Mouse (Mus musculus) forebrain, postnatal 0 days (tissue): ENCODE data around the gene Minpp1. TPM values are rescaled to one million over a fixed set of nuclear protein-coding genes. Genes with fewer than 3 reads are reported as not detected.

Experiments
- ATAC-seq: fragments of 200-750 bp; cut with Nextera tagmentation; 2 replicates; pipeline ENCODE4 v1.8.0; 2017; ENCODE audit warnings: mild to moderate bottlenecking, moderate library complexity
- DNase-seq: peaks from one replicate; pipeline ENCODE4 v3.0.0-alpha.2; 2015
- H3K27ac ChIP-seq: fragments of 300-500 bp; sonication (generic); 2 replicates; pipeline ENCODE4 v1.5.1; 2014; ENCODE audit warnings: low read depth, mild to moderate bottlenecking, antibody characterized with exemption, low read length, moderate library complexity, mixed read lengths
- H3K27me3 ChIP-seq: fragments of 300-500 bp; sonication (generic); 2 replicates; pipeline ENCODE4 v1.6.1; 2014; ENCODE audit warnings: mild to moderate bottlenecking, low read length, mixed read lengths; ENCODE audit not compliant: insufficient read depth
- H3K36me3 ChIP-seq: fragments of 300-500 bp; sonication (generic); 2 replicates; pipeline ENCODE4 v1.6.1; 2014; ENCODE audit warnings: mild to moderate bottlenecking, moderate library complexity; ENCODE audit not compliant: insufficient read depth
- H3K4me1 ChIP-seq: fragments of 300-500 bp; sonication (generic); 2 replicates; pipeline ENCODE4 v1.6.1; 2014; ENCODE audit warnings: antibody characterized with exemption; ENCODE audit not compliant: insufficient read depth
- H3K4me2 ChIP-seq: fragments of 300-500 bp; sonication (generic); 2 replicates; pipeline ENCODE4 v1.6.1; 2014; ENCODE audit warnings: low read depth, mild to moderate bottlenecking, moderate library complexity
- H3K4me3 ChIP-seq: fragments of 300-500 bp; sonication (generic); 2 replicates; pipeline ENCODE4 v1.5.1; 2014; ENCODE audit warnings: low read depth, low read length, mixed read lengths
- H3K9ac ChIP-seq: fragments of 300-500 bp; sonication (generic); 2 replicates; pipeline ENCODE4 v1.6.1; 2014; ENCODE audit warnings: mild to moderate bottlenecking
- H3K9me3 ChIP-seq: fragments of 300-500 bp; sonication (generic); 2 replicates; pipeline ENCODE4 v1.6.1; 2016; ENCODE audit warnings: low read length
- CTCF ChIP-seq: sonication (generic); IDR thresholded peaks from 2 replicates; pipeline ENCODE4 v1.5.1; 2016; ENCODE audit warnings: antibody characterized with exemption, control low read depth, low read depth
- WGBS: fragments of 180-500 bp; shearing (Covaris S2); extraction: QIAGEN DNeasy Blood & Tissue Kit; methylation state at CpG from one replicate; pipeline ENCODE4 v1.1.7; 2014; 5-methylcytosine and 5-hydroxymethylcytosine counted together
- polyA plus RNA-seq: library from polyadenylated mRNA; unstranded; fragments of >200 nt; fragmentation: Nextera tagmentation; extraction: Ambion mirVana; gene quantifications from 2 replicates; pipeline ENCODE4 v1.2.1, GENCODE M21; 2015
- total RNA-seq: library from RNA; depleted of rRNA; stranded (reverse); fragments of >200 nt; gene quantifications from 2 replicates; pipeline ENCODE4 v1.2.3, GENCODE M21; 2014

Minpp1 gene
- total and polyA plus RNA-seq, 2 experiments from 2014 or later = 58.6 to 84.8 TPM

DNA sequence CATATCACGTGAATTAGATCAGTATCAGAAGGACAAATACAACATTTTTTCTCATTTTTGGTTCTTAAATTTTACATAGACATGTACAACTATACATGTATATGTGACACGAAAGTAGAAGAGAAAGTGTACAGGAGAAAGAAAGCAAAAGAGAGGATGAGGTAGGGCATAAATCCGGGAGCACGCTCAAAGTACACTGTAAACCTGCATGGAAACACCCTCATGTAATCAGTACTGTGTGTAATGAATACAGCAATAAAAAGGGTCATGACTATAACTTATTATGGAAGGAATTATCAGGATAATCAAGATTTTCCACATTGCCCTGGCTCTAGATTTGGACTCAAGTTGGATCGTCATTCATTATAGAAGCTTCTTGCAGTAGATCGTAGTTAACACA is 22.5 kb upstream of the Minpp1 start:
- WGBS = 94% methylated on average over 6 of the region's 6 CpGs
- H3K27ac ChIP-seq = no peak overlapping the region
- no peaks in the 10 kb centered on the region for H3K36me3 ChIP-seq
- ATAC-seq (no peak), DNase-seq (no peak)
- TF ChIP-seq CTCF = no peak
- H3K27me3 ChIP-seq = no peaks in the 10 kb centered on the region
- H3K4me3 ChIP-seq = no peak overlapping the region
- H3K4me1 ChIP-seq = no peaks in the 10 kb centered on the region
- H3K9me3 ChIP-seq = peaks cover 4% of the 10 kb centered on the region; the same call in 1 of the 2 replicates
- H3K9ac ChIP-seq = no peak overlapping the region
- no peak overlapping the region for H3K4me2 ChIP-seq

DNA sequence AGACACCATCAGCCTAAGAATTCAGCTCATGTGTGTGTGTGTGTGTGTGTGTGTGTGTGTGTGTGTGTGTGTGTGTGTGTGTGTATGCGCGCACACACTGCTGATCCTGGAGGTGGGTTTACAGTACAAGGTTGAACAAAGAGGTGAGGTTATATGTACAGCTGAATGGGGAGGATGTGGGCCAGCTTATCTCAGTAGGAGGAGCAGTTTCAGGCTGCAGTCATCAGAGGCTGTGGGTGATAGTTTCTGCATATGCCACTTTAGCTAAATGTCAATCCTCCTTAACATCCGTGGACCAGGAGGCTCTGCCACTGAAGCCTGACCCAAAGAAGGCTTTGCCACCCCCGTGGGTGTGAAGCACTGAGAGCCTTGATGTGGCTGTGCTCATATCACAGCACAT is 20.3 kb upstream of the Minpp1 start:
- Histone ChIP-seq H3K4me2 (no peak overlapping the region), H3K4me1 (no peaks in the 10 kb centered on the region), H3K9ac (no peak overlapping the region), H3K36me3 (no peaks in the 10 kb centered on the region), H3K27me3 (no peaks in the 10 kb centered on the region), H3K27ac (no peak overlapping the region), H3K4me3 (no peak overlapping the region), H3K9me3 (no peaks in the 10 kb centered on the region)
- WGBS = 86% methylated on average over 4 of the region's 4 CpGs
- DNase-seq = no peak
- TF ChIP-seq CTCF = no peak
- no peak for ATAC-seq

GRCm38 (mm10) chr19:32466478-32466877 is 19.1 kb upstream of the Minpp1 start, which contains the start of gene Rpl9-ps6:
Rpl9-ps6 (minus strand) TSS chr19:32466578.
- no peak within 1 kb of the TSS for H3K9ac ChIP-seq
- H3K9me3 ChIP-seq = no peaks in the 10 kb centered on the region
- H3K4me1 ChIP-seq = no peaks in the 10 kb centered on the region
- no peaks in the 10 kb centered on the region for H3K36me3 ChIP-seq
- DNase-seq = no peak
- TF ChIP-seq CTCF = no peak
- 77% methylated on average over 5 of the region's 6 CpGs for WGBS
- no peak within 1 kb of the TSS for H3K4me3 ChIP-seq
- no peak within 1 kb of the TSS for H3K4me2 ChIP-seq
- H3K27ac ChIP-seq = no peak within 1 kb of the TSS
- H3K27me3 ChIP-seq = no peaks in the 10 kb centered on the region
- ATAC-seq = no peak

DNA sequence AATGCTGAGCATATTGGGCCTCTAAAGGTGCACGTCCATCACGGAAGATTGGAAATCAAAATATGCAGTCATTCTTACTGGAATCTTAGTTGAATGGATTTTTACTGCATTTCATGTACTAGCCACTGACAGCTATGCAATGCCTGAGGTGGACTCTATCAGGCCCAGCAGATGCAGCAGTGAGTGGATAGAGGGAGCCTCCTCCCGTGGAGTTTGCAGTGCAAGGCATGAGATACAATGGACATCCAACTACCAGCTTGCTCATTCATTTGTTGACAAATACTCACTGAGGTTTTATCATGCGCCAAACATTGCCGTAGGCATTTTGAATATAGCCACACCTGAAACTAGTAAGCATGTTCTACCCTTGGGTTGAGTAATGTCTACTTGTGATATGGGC is 18.2 kb upstream of the Minpp1 start:
- H3K9me3 ChIP-seq = no peaks in the 10 kb centered on the region
- DNase-seq (no peak), ATAC-seq (no peak)
- H3K36me3 ChIP-seq = no peaks in the 10 kb centered on the region
- no peaks in the 10 kb centered on the region for H3K4me1 ChIP-seq
- no peak overlapping the region for H3K4me2 ChIP-seq
- H3K9ac ChIP-seq = no peak overlapping the region
- TF ChIP-seq CTCF = no peak
- WGBS = 93% methylated on average over 5 of the region's 5 CpGs
- H3K4me3 ChIP-seq = no peak overlapping the region
- no peak overlapping the region for H3K27ac ChIP-seq
- no peaks in the 10 kb centered on the region for H3K27me3 ChIP-seq

DNA sequence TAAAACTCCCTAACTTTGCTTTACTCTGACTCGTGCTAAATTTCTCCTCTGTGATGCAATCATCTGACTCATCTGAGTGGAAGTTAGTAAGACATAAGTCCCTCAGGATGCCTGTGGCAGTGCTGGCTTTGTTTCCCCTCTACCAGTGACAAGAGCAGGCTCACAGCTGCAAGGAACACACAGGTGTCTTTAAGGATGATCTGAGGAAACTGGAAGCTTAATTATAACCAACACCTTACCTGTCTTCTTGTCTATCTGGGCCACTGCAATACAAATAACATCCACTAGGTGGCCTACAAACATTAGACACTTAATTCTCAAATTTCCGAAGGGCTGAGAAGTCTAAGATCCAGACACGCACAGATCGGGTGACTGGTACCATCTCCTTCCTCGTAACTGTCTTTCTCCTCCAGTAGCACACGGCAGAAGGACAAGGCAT is 15.5 kb upstream of the Minpp1 start:
- H3K27me3 ChIP-seq = no peaks in the 10 kb centered on the region
- TF ChIP-seq CTCF = peak; percentile 83
- no peak overlapping the region for H3K4me2 ChIP-seq
- no peak overlapping the region for H3K27ac ChIP-seq
- no peak overlapping the region for H3K4me3 ChIP-seq
- no peaks in the 10 kb centered on the region for H3K9me3 ChIP-seq
- H3K36me3 ChIP-seq = no peaks in the 10 kb centered on the region
- no peaks in the 10 kb centered on the region for H3K4me1 ChIP-seq
- peak; percentile 79 for DNase-seq
- 34% methylated on average over 6 of the region's 6 CpGs for WGBS
- H3K9ac ChIP-seq = no peak overlapping the region
- peak; percentile 70 for ATAC-seq

DNA sequence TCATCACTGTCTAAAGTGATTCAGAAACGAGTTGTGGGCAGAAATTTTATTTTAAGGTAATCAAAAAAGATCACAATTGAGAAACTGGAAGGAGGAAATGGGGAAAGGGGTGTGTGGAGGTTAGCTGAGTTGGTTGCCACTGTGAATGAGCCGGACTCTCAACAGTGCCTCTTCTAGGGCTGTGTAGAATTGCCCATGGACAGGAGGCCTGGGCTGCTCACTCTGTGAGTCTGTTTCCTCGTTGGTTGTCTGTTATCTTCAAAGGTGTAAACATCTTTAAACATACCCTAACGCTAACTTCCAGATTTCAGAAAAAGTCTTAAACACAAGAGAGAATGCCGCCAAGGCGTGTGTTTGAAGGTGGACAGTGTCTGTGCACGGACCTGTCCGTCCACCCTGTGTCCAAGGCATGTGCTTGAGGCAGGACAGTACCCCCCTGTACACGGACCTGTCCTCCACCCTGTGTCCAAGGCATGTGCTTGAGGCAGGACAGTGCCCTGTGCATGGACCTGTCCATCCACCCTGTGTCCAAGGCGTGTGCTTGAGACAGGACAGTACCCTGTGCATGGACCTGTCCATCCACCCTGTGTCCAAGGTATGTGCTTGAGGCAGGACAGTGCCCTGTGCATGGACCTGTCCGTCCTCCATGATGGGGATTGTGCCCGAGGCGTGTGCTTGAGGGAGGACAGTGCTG is 14.9 kb upstream of the Minpp1 start:
- H3K4me2 ChIP-seq = no peak overlapping the region
- H3K4me1 ChIP-seq = no peaks in the 10 kb centered on the region
- H3K27me3 ChIP-seq = no peaks in the 10 kb centered on the region
- no peak overlapping the region for H3K4me3 ChIP-seq
- TF ChIP-seq CTCF = no peak
- WGBS = 89% methylated on average over 13 of the region's 13 CpGs
- DNase-seq = no peak
- no peak for ATAC-seq
- no peaks in the 10 kb centered on the region for H3K36me3 ChIP-seq
- no peaks in the 10 kb centered on the region for H3K9me3 ChIP-seq
- H3K27ac ChIP-seq = no peak overlapping the region
- no peak overlapping the region for H3K9ac ChIP-seq

DNA sequence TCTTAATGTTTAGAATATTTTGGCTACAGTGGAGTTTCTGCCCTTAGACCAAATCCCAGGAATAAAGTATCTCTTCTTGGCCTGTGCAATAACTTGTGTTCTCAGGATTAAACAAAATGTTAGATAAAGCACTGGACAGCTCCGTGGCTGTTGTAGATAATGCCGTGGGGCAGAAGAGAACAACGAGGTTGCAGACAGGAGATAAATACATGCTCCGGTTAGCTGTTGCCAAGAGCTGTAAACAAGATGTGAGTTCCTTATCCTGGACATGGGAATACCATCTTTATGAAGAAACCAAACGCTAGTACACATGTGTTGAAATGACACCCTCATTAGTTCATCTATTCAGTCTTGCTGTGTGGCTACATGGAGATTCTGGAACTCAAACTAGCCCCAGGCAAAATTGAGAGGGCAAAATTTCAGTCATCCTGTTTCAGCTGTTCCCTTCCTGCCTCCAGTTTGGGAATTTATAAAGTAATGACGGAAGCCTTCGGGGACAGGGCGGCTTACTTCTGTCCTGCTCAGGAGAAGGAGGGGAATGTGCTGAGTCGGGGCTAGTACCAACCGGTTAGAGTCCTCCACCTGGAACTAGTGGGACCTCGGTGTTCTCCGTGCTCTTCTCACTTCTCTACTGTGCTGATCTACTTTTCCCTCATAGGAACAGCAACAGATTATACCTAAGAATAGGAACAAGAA is 9.4 kb upstream of the Minpp1 start:
- WGBS = 90% methylated on average over 12 of the region's 12 CpGs
- no peak overlapping the region for H3K9ac ChIP-seq
- no peak for TF ChIP-seq CTCF
- ATAC-seq (no peak), DNase-seq (no peak)
- no peaks in the 10 kb centered on the region for H3K9me3 ChIP-seq
- no peaks in the 10 kb centered on the region for H3K27me3 ChIP-seq
- no peak overlapping the region for H3K27ac ChIP-seq
- no peaks in the 10 kb centered on the region for H3K4me1 ChIP-seq
- no peak overlapping the region for H3K4me3 ChIP-seq
- no peaks in the 10 kb centered on the region for H3K36me3 ChIP-seq
- H3K4me2 ChIP-seq = no peak overlapping the region
